Mouse (Mus musculus): ENCODE measurements around the gene Socs7. TPM values are rescaled to one million over a fixed set of nuclear protein-coding genes. Genes with fewer than 3 reads are reported as not detected.

Gene Socs7
- polyA plus RNA-seq (2014; fragmentation: Illumina TruSeq; extraction: RNeasy Lipid Tissue Mini Kit (QIAGEN cat#74804); ENCODE audit: low read depth, low replicate concordance) = 11.1 TPM

DNA sequence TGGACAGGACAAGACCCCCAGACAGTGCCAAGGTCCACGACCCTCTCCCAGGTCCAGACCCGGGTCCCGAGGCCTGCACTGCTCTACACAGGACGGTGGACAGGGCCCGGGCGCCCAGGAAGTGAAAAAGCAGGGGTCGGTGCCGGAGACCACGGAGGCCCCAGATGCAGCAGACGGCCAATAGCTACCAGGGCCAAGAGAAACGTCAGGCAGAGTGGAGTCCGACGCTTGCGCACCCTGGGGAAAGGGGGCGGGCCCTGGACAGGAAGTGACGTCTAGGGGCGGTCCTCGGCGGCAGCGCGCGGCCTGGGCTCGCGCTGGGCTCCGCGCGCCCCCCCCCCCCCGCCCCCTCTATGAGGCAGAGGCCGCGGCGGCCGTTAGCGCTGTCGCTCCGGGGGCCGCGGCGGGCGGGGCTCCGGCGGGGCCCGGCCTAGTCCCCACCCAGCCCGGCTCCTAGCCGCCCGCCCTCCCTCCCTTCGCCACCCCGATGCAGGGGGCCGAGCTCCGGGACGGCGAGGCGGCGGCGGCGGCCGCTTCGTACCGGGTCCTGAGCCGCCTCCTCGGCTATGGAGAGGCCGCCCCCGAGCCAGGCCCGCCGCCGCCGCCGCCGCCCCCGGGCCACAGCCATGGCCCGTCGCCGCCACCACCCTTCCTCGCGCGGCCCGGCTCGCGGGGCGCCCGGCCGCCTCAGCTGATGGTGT is at the start of gene Socs7:
Gene Socs7 (plus strand): TSS at position 604 of the 701 bp plus-strand sequence.

DNA sequence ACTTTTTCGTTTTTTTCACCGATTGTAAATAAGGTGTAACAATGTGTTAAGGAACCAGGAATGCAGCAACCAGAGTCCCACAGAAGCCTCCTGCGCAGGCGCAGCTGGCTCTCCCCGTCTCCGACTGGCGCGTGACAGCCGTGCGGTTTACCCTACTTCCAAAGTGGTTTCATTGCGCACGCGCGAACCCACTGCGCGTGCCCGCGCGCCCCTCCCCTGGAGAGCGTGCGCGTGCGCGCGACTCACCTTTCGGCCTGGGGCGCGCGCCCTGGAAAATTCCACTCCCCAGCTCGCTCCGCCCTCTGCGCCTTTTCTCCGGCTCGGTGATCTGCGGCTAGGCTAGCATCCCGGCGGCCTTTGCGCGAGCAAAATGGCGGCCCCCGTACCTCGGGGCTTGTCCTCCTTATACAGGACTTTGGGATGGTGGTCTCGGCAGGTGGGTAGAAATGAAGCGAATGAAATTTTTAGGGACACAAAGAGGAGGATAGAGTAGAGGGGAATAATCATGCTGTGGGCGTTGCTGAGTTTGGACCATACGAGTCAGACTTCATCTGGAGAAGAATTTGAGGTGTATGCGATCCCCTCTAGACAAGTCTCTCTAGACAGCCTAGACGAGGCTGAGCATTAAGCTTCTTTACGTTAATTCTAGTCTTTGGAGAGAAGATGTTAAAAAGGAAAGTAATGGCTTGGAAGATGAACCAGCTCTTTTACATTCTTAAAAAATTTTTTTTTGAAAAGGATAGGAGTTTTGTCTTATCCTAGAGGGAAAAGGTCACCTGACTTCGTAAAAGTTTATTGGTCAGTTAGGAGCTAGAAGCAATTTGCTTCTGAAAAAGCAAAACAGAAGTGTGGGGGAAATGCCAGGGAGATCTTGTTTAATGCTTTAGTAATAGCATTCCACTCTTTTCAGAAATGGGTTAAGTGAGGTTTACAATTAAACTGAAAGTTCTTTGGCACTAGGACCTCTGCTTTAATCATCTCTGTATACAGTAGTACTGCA is 46.5 kb upstream of the Socs7 start, which contains the start of gene Mrpl45:
Gene Mrpl45 (plus strand): TSS at position 213 of the 1,000 bp plus-strand sequence.

DNA sequence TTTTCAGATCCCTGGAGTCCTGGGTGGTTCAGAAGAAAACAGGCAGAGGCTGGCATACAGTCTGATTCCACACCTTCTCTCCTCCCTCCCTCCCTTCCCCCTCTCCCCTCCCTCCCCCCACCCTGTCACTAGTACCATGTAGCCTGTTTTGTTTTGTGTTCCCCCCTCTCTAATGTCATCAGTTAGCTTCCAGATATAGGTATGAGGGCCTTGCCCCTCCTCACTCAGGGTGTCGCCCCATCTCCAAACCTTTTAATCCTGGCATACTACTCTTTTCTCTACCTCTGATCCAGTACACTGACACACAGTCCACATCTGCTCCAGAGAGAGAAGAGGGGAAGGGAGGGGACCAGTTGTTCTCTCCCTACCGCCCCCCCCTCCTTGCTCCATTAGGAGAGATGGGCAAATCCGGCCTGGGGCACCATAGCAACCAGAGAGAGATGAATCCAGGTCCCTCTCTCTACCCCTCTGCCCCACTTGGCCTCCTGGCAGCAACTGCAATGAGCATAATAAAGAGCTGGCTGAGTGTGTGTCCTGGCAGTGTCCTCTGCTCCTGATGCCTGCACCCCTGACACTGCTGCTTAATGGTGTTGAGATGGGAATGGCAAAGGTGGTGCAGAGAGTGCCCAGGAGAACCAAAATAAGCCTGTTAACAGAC is 10.2 kb upstream of the Socs7 start, which contains the start of gene Gpr179:
Gene Gpr179 (minus strand): TSS at position 51 of the 658 bp plus-strand sequence.

DNA sequence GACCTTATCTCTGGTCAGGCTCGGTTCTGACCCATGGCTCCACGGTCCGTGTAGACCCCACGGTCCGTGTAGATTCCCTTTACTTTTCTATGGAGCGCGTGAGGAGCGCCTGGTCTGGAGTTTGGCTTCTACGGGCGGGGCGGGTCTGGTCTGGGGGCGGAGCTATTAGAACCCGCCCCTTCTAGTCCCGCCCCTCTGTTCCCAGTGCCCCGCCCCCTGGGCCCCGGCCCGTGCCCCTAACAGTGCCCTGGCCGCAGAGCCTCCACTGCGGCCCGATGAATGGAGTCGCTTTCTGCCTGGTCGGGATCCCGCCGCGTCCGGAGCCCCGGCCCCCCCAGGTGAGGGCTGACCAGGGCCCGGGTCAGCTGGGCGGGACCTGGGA is 53.0 kb downstream of the Socs7 start, which contains the start of gene Arhgap23:
Gene Arhgap23 (plus strand): TSS at position 204 of the 382 bp plus-strand sequence.

Other genes starting within 250 kb of the Socs7 start
- not detected for gene Tbx21, start 247.2 kb upstream of the Socs7 start, polyA plus RNA-seq (2014; fragmentation: Illumina TruSeq; extraction: RNeasy Lipid Tissue Mini Kit (QIAGEN cat#74804); ENCODE audit: low read depth, low replicate concordance)
- 0.41 TPM for gene Tbkbp1, start 211.1 kb upstream of the Socs7 start, polyA plus RNA-seq (2014; fragmentation: Illumina TruSeq; extraction: RNeasy Lipid Tissue Mini Kit (QIAGEN cat#74804); ENCODE audit: low read depth, low replicate concordance)
- 141 TPM for gene Kpnb1, start 174.7 kb upstream of the Socs7 start, polyA plus RNA-seq (2014; fragmentation: Illumina TruSeq; extraction: RNeasy Lipid Tissue Mini Kit (QIAGEN cat#74804); ENCODE audit: low read depth, low replicate concordance)
- gene Npepps, start 81.9 kb upstream of the Socs7 start, polyA plus RNA-seq (2014; fragmentation: Illumina TruSeq; extraction: RNeasy Lipid Tissue Mini Kit (QIAGEN cat#74804); ENCODE audit: low read depth, low replicate concordance) = 140 TPM
- gene Mrpl45, start 46.8 kb upstream of the Socs7 start, polyA plus RNA-seq (2014; fragmentation: Illumina TruSeq; extraction: RNeasy Lipid Tissue Mini Kit (QIAGEN cat#74804); ENCODE audit: low read depth, low replicate concordance) = 33.5 TPM
- 0.17 TPM for gene Gpr179, start 10.5 kb upstream of the Socs7 start, polyA plus RNA-seq (2014; fragmentation: Illumina TruSeq; extraction: RNeasy Lipid Tissue Mini Kit (QIAGEN cat#74804); ENCODE audit: low read depth, low replicate concordance)
- 10.8 TPM for gene Arhgap23, start 53.0 kb downstream of the Socs7 start, polyA plus RNA-seq (2014; fragmentation: Illumina TruSeq; extraction: RNeasy Lipid Tissue Mini Kit (QIAGEN cat#74804); ENCODE audit: low read depth, low replicate concordance)
- gene 4933428G20Rik, start 137.8 kb downstream of the Socs7 start, polyA plus RNA-seq (2014; fragmentation: Illumina TruSeq; extraction: RNeasy Lipid Tissue Mini Kit (QIAGEN cat#74804); ENCODE audit: low read depth, low replicate concordance) = not detected
- gene Srcin1, start 213.6 kb downstream of the Socs7 start, polyA plus RNA-seq (2014; fragmentation: Illumina TruSeq; extraction: RNeasy Lipid Tissue Mini Kit (QIAGEN cat#74804); ENCODE audit: low read depth, low replicate concordance) = 3.6 TPM